ENCODE assay signal across 9 mouse cellular contexts in the genomic region with DNA sequence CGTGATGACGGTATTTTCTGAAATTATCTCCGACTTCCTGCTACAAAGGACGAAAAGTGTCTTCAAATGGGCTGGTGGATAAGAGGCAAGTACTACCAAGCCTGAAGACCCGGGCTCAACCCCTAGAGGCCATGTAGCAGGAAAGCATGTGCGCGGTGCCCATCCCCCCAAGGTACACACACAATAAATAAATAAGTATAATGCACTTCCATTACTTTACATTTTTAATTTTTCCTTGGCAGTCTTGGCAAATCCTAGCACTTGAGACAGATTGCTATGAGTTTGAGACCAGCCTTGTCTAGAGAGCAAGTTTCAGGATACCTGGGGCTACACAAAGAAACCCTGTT. TPM values are rescaled to one million over a fixed set of nuclear protein-coding genes. Genes with fewer than 3 reads are reported as not detected.
DNase-seq lines count a peak whose midpoint lies in the region; ATAC-seq lines count a peak whose summit lies in the region.
"Had no signal": no experiment of that assay in that cellular context is flagged by ENCODE, and none has a peak within 500 bp of the region (broad histone marks: within the 10 kb centered on the region; RNA-seq: fewer than 3 reads in every experiment).

No protein-coding gene starts in this region.

- ATAC-seq in lung, embryonic 15.5 days (ENCODE audit: borderline replicate concordance, extremely low read depth, low FRiP score, low TSS enrichment) = no peak
- ATAC-seq in embryonic facial prominence, embryonic 12.5 days (ENCODE audit: insufficient number of reproducible peaks, insufficient read depth, low FRiP score, low TSS enrichment) = no peak

- peaks cover 15% of the 10 kb centered on the region for H3K4me1 ChIP-seq in lung, embryonic 15.5 days
- peaks cover 15% of the 10 kb centered on the region for H3K4me1 ChIP-seq in embryonic facial prominence, embryonic 12.5 days
- H3K4me1 ChIP-seq in limb, embryonic 10.5 days = peaks cover 21% of the 10 kb centered on the region

- peak overlapping the region; percentile 54 for H3K4me2 ChIP-seq in lung, embryonic 15.5 days
- peak overlapping the region; percentile 47 for H3K4me2 ChIP-seq in embryonic facial prominence, embryonic 12.5 days (replicated peaks)

- H3K4me3 ChIP-seq in lung, embryonic 15.5 days = peak overlapping the region; percentile 16
- peak overlapping the region; percentile 20 for H3K4me3 ChIP-seq in embryonic facial prominence, embryonic 12.5 days
- peak overlapping the region; percentile 4; the same call in 1 of the 2 replicates for H3K4me3 ChIP-seq in limb, embryonic 10.5 days

- DNase-seq in lung, postnatal 4 days = no peak
- DNase-seq in limb, embryonic 10.5 days (ENCODE audit: low spot score) = no peak
- peak; percentile 36 for DNase-seq in splenic B cell, adult 2 months (ENCODE audit: low read depth, low spot score)
- DNase-seq in adrenal gland, postnatal 14 days = no peak
- no peak for DNase-seq in layer of hippocampus, adult 9-11 months
- DNase-seq in frontal cortex, postnatal 14 days (ENCODE audit: low spot score in 2 of 2) = no peak
- DNase-seq: kidney, adult 2 months had no signal

- H3K9ac ChIP-seq in lung, embryonic 15.5 days = no peak overlapping the region
- no peak overlapping the region for H3K9ac ChIP-seq in embryonic facial prominence, embryonic 12.5 days

- H3K27ac ChIP-seq in lung, embryonic 15.5 days = no peak overlapping the region
- H3K27ac ChIP-seq in embryonic facial prominence, embryonic 12.5 days = no peak overlapping the region
- H3K27ac ChIP-seq in limb, embryonic 10.5 days = peak overlapping the region; percentile 75

- no peaks in the 10 kb centered on the region for H3K36me3 ChIP-seq in lung, embryonic 15.5 days
- no peaks in the 10 kb centered on the region for H3K36me3 ChIP-seq in embryonic facial prominence, embryonic 12.5 days
- no peaks in the 10 kb centered on the region for H3K36me3 ChIP-seq in limb, embryonic 10.5 days
- H3K36me3 ChIP-seq in splenic B cell, adult 2 months (ENCODE audit: control insufficient read depth, insufficient read depth, low read length, poor library complexity, severe bottlenecking) = no peaks in the 10 kb centered on the region

- no peaks in the 10 kb centered on the region for H3K27me3 ChIP-seq in lung, embryonic 15.5 days
- H3K27me3 ChIP-seq in embryonic facial prominence, embryonic 12.5 days = no peaks in the 10 kb centered on the region
- H3K27me3 ChIP-seq in limb, embryonic 10.5 days (ENCODE audit: low read depth, poor library complexity, severe bottlenecking) = no peaks in the 10 kb centered on the region
- no peaks in the 10 kb centered on the region for H3K27me3 ChIP-seq in splenic B cell, adult 2 months (ENCODE audit: control insufficient read depth, insufficient read depth, low read length, poor library complexity, severe bottlenecking)

- WGBS in lung, embryonic 15.5 days = 44% methylated on average over 7 of the region's 7 CpGs
- 42% methylated on average over 7 of the region's 7 CpGs for WGBS in embryonic facial prominence, embryonic 12.5 days
- 62% methylated on average over 7 of the region's 7 CpGs for WGBS in limb, embryonic 10.5 days

- no peaks in the 10 kb centered on the region for H3K9me3 ChIP-seq in lung, embryonic 15.5 days
- no peaks in the 10 kb centered on the region for H3K9me3 ChIP-seq in embryonic facial prominence, embryonic 12.5 days
- no peaks in the 10 kb centered on the region for H3K9me3 ChIP-seq in limb, embryonic 10.5 days (replicated peaks)

RNA-seq across cellular contexts. Expression of gene Tgif1, which starts 20.4 kb away (rescaled TPM):
- polyA plus RNA-seq in lung, embryonic 15.5 days (2015; fragmentation: Nextera tagmentation; extraction: Ambion mirVana) = 63.6 and 72.3 TPM in 2 replicates
- polyA plus RNA-seq in embryonic facial prominence, embryonic 12.5 days (2016; fragmentation: Nextera tagmentation; extraction: Ambion mirVana) = 113 and 126 TPM in 2 replicates
- 105 and 132 TPM in 2 replicates for polyA plus RNA-seq in limb, embryonic 10.5 days (2016; fragmentation: Nextera tagmentation; extraction: Ambion mirVana)
- 45.9 and 50.8 TPM in 2 replicates for total RNA-seq in adrenal gland, postnatal 14 days (2021)
